Mouse (Mus musculus): ENCODE results near the gene Adgre5. TPM values are rescaled to one million over a fixed set of nuclear protein-coding genes. Genes with fewer than 3 reads are reported as not detected.

Adgre5 gene
- total RNA-seq, 2 experiments from 2014 or later: 63.7 to 64.8 TPM

DNA sequence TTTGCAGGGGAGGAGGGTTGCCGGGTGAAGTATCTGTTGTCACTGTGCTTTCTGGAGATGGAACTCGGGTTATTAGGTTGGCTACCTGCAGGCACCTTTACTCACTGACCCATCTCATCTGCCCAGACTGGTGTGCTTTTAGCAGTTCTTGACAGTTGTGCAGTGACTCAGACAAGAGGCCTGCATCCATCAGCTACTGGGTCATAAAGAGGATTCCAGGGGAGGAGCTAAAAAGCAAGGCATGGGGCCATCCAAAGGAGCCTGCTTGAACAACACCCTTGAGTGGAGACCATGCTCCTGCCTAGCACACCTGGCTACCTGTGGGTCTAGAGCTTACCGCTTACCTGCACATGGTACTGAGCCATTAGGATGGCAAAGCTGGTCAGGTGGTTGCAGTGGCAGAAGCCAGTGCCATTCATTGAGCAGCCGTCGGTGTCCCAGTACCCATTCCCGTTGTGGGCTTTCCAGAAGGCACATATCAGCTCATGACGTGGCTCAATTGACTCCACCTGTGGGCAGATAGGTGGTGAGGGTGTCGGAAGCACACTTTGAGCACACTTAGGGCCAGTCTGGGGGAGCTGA lies 15.5 kb downstream of the Adgre5 start:
- ATAC-seq (replicated peaks; ENCODE audit: low FRiP score, low TSS enrichment, poor library complexity, severe bottlenecking): no peak

DNA sequence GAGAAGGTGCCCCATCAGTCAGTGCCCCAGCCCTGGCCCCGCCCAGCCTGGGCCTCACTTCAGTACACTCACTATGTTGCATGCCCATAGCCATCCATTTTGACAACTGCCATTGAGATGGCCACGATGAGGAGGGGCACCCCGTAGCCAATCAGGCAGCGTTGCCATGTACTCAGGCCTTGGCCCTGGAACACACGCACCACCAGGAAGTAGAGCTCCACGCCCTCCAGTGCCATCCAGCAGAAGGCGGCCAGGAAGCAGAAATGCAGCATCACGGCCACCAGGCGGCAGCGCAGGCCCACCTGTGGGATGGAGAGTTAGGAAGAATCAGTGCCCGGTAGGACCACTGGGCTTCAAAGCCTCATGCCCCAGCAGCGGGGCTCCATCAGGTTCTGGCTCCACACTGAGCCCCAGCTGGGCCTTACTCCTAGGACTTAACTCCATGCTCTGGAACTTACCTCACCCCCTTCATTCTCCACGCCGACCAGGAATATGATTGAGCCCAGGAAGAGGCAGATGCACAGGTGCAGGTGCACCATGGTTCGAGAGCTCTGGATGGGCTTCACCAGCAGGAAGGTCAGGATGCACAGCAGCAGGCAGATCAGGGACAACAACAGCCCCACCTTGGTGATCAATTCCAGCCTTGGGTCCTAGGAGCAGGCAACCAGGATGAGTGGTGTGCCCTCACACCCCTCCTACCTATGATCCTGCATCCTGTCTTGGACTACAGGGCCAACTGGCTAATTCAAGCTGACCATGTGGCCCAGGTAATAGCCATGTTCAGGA lies 16.2 kb downstream of the Adgre5 start:
- peak; percentile 81 for ATAC-seq (replicated peaks; ENCODE audit: low FRiP score, low TSS enrichment, poor library complexity, severe bottlenecking)

DNA sequence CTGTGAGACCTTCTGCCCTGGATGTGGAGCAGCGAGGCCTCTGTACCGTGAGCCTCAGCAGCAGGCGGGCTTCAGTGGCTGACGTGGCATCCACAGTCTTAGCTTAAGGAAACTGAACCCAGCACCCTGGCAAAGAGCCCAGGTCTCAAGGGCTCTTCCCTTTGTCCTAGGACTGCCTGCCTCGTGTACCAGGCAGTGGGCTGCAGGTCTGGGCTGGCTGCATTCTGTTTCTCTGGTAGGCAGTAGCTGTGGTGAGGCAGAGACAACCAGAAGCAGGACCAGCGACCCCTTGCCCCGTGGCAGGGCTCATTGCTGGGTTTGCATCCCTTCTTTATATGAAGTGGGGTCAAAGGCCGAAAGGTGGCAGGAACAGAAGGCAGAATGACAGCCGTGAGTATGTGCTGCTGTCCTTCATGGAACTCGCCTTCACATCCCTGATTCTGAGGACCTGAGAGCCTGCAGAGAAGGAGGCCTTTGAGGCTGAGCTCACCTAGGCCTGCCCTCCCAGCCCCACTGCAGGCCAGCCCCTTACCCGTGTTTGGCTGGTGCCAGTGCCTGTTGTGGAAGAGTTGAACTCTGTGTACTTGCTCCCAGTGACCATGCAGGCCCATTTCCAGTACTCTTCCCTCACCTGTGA lies 17.6 kb downstream of the Adgre5 start:
- ATAC-seq (replicated peaks; ENCODE audit: low FRiP score, low TSS enrichment, poor library complexity, severe bottlenecking): no peak

DNA sequence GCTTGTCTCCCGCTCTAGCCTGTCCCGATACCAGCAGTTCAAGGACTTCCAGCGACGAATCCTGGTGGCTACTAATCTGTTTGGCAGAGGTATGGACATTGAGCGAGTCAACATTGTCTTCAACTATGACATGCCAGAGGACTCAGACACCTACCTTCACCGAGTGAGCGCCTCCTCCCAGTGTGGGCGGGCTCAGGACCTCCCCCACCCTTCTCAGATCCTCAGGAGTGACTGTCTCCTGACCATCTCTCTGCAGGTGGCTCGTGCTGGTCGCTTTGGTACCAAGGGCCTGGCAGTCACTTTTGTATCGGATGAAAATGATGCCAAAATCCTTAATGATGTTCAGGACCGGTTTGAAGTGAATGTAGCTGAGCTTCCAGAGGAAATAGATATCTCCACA lies 18.5 kb downstream of the Adgre5 start:
- ATAC-seq (replicated peaks; ENCODE audit: low FRiP score, low TSS enrichment, poor library complexity, severe bottlenecking): no peak

DNA sequence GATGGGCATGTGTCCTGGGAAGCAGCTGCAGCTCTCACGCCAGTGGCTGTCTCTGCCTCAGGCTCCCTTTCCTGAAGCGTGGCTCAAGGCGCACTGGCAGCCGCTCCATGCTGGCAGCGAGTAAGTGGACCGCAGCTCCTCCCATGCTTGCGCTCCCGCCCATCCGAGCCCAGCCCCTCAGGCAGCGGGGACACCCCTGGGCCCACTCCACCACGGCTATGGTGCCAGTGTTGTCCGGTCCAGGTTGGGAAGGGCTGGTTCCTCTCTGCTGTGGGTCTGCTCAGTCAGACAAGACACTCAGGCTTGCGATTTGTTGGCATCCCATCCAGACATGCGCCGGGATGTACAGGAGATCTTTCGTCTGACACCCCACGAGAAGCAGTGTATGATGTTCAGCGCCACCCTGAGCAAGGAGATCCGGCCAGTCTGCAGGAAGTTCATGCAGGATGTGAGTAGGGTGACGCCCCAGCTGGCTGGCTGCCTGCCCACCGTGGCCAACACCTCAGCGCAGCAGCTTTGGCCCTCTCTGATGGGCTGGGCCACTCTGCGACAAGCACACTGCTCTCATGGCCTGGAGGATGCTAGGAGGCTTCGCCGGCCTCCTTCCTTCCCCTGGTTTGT lies 19.6 kb downstream of the Adgre5 start:
- no peak for ATAC-seq (replicated peaks; ENCODE audit: low FRiP score, low TSS enrichment, poor library complexity, severe bottlenecking)

DNA sequence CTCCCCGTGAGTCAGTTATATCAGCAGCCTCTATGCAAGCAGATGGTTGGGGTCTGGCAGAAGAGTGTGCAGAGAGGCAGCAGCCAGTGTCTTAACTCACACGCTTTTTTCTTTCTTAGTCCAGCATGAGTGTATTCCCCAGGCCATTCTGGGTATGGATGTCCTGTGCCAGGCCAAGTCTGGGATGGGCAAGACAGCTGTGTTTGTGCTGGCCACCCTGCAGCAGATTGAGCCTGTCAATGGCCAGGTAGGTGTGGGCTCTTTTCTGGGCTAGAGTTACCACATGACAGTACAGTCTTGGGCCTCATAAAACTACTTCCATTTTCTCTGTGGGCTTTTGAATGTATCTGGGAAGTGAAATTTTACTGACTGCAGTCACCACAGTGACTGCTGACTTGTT lies 21.4 kb downstream of the Adgre5 start:
- no peak for ATAC-seq (replicated peaks; ENCODE audit: low FRiP score, low TSS enrichment, poor library complexity, severe bottlenecking)

DNA sequence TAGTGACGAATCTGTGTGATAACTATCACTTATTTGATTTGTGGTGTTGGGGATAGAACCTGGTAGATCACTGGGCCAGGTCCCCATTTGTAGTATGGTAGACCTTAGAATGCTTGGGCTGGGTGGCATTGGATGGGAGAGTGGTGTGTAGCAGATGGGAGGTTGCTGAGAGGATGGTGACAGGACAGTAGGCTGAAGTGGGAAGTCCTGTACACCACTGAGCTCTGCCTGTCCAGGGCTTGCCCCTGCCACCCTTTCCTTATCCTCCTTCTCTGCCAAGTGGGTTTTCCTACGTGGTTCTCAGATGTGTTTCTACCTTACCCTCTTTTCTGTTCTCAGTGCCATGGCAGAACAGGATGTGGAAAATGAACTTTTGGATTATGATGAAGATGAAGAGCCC lies 22.1 kb downstream of the Adgre5 start:
- no peak for ATAC-seq (replicated peaks; ENCODE audit: low FRiP score, low TSS enrichment, poor library complexity, severe bottlenecking)

DNA sequence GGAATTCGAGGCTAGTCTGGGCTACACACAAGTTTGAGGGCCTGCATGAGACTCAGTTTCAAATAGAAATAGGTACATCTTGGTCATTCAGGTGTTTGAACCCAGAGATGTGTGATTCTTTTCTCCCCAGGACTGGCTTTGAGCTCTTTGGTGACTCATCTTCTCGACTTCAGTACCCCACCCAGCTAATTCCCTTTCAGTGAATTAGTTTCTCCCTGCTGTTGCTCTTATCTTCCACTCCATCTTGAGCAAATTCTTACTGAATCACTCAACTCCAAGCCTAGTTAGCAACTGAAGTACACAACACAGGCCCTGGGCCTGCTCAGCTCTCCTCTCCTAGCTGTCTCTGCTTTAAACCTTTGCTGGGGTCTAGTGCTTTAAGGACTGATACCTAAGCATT lies 24.6 kb downstream of the Adgre5 start:
- no peak for ATAC-seq (replicated peaks; ENCODE audit: low FRiP score, low TSS enrichment, poor library complexity, severe bottlenecking)

DNA sequence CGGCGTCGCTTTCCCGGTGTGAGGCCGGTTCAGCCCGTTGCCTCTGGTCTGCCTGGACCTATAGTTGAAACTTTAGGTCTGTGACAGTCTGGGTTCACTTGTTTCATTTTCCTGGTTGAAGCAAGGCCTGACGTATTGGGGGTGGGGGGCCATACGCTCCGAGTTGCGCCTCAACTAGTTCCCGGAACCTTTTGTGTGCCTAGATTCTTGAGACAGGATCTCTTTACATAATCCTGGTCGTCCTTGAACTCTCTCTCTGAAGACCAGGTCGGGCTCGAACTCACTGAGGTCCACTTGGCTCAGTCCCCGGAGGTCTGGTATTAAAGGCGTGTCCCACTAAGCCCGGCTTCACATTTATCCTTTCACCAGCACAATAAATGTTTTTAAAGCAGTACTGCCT lies 25.4 kb downstream of the Adgre5 start:
- no peak for ATAC-seq (replicated peaks; ENCODE audit: low FRiP score, low TSS enrichment, poor library complexity, severe bottlenecking)

DNA sequence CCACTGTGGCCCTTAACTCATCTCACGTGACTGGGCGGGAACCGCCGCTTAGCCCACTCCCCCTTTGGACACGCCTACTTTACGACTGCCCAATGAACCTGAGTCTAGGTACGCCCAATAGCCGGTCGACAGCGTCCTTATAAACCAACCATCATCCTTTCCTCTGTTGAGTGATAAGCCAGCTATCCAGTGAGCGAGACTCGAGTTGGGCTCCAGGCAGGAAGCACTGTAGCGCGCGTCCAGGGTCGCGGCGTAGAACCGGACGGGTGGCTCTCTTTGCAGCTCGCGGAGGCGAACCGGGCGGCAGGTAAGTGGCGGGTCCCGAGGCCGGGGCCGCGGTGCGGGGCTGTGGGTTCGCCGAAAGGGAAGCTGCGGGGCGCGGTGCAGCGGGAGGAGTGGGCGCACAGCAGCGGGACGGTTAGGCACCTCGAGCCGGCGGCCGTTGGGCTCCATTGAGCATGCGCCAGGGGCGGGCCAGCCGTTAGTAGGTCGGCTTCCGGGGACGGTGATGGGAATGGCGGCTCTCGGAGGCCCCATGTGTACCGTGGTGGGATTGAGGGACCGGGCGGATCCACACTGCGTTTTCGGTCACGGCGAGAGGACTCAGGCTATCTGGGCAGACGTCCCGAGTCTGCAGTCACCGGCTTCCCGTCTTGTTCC lies 26.0 kb downstream of the Adgre5 start, which contains the start of gene Ddx39:
Ddx39 (plus strand) TSS at position 147 of the 660 bp plus-strand sequence.
- peak; percentile 97 for ATAC-seq (replicated peaks; ENCODE audit: low FRiP score, low TSS enrichment, poor library complexity, severe bottlenecking)

DNA sequence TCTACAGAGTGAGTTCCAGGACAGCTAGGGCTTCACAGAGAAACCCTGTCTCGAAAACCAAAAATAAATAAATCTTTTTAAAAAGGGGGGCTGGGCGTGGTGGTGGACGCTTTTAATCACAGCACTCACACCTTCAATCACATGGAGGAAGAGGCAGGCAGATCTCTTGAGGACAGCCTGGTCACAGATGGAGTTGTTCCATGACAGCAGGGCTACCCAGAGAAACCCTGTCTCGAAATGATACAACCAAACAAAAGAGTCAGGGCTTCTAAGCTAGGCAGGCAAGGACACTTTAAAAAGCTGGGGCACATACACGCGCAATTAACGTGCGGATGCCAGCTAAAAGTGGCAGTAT lies 26.5 kb downstream of the Adgre5 start:
- ATAC-seq (replicated peaks; ENCODE audit: low FRiP score, low TSS enrichment, poor library complexity, severe bottlenecking): no peak

DNA sequence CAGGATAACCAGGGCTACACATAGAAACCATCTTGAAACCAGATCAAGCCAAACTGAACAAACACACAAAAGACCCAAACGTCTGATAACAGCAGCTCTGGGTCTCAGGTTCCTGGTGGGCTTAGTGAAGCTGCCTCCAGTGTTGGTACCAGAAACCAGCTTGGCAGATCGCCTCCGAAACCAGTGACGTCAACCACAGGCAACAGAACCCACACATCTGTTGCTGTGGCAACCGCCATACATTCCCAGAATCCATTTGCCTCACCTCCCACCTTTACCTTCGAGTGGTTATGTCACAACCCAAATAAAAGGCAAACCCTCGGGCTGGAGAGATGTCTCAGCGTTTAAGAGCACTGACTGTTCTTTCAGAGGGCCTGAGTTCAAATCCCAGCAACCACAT lies 33.6 kb downstream of the Adgre5 start:
- no peak for ATAC-seq (replicated peaks; ENCODE audit: low FRiP score, low TSS enrichment, poor library complexity, severe bottlenecking)

DNA sequence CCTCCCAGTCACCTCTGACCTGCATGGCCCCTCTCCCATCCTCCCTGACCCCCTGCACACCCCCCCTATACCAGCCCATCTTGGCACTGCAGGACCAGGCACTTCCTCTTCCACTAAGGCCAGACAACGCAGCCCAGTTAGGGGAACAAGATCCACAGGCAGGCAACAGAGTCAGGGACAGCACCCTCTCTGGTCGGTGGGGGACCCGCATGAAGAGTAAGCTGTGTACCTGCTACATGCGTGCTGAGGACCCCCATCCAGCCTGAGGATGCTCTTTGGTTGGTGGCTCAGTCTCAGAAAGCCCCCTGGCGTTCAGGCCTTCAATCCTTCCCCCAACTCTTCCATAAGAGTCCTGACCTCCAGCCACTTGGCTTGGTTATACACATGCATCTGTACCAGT lies 34.7 kb downstream of the Adgre5 start:
- ATAC-seq (replicated peaks; ENCODE audit: low FRiP score, low TSS enrichment, poor library complexity, severe bottlenecking): no peak

DNA sequence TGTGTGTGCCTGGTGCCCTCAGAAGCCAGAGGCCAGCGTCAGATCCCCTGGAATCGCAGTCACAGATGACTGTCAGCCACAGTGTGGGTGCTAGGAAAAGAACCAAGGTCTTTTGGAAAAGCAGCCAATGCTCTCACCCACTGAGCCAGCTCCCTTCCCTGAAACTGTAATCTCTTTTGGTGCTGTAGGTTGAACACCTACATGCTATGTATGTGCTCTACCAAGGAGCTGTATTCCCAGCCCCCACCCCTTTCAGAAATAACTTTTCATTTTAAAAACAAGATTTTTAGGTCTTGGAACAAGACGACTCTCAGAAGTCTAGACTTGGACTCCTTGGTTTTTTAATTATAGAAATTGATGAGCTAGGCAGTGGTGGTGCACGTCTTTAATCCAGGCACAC lies 37.7 kb downstream of the Adgre5 start:
- no peak for ATAC-seq (replicated peaks; ENCODE audit: low FRiP score, low TSS enrichment, poor library complexity, severe bottlenecking)

DNA sequence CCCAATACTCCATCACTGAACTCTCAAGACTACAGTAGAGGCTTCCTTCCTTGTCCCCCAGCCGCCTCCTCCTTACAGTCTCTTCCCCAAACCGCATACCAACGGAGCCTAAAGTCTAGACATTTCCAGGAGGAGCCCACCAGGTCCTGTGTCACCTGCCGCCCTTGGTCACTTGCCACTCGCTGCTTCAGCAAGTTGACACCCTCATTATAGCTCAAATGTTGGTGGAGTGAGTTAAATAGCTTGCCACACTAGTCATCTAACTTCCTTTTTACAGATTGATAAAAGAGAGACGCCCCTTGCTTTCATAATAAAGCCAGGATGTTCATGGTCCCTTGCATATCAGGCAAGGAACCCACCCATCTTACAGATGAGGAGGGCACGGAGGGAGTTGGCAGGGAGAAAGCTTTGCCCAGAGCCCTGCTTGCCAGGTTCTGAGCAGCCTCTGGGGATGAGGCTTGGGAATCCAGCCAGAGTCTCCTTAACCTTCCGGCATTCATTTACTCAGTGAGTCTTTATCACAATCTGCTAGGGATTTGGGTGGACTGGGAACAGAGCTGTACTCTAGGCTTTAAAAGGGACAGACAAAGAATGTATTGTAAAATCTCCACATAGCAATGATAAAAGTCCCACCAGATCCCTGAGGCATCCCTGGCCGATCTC lies 40.6 kb downstream of the Adgre5 start:
- no peak for ATAC-seq (replicated peaks; ENCODE audit: low FRiP score, low TSS enrichment, poor library complexity, severe bottlenecking)

DNA sequence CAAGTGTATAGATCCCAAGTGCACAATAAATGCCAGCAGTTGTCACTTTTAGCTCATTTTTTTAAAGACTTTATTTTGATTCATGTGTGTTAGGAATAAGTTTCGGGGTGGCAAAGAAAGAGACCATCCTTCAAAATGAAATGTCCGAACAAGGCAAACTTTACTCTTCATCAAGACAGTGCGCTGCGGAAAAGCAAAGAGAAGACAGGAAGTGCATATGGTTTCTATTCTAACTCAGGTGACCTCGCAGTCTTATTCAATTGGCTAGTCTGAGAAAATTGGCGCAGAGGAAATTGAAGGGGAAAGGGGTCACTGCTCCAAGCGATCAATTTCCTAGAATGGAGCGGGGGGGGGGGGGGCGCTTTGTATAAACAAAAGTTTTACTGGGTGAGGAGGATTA lies 41.6 kb downstream of the Adgre5 start:
- ATAC-seq (replicated peaks; ENCODE audit: low FRiP score, low TSS enrichment, poor library complexity, severe bottlenecking): no peak

DNA sequence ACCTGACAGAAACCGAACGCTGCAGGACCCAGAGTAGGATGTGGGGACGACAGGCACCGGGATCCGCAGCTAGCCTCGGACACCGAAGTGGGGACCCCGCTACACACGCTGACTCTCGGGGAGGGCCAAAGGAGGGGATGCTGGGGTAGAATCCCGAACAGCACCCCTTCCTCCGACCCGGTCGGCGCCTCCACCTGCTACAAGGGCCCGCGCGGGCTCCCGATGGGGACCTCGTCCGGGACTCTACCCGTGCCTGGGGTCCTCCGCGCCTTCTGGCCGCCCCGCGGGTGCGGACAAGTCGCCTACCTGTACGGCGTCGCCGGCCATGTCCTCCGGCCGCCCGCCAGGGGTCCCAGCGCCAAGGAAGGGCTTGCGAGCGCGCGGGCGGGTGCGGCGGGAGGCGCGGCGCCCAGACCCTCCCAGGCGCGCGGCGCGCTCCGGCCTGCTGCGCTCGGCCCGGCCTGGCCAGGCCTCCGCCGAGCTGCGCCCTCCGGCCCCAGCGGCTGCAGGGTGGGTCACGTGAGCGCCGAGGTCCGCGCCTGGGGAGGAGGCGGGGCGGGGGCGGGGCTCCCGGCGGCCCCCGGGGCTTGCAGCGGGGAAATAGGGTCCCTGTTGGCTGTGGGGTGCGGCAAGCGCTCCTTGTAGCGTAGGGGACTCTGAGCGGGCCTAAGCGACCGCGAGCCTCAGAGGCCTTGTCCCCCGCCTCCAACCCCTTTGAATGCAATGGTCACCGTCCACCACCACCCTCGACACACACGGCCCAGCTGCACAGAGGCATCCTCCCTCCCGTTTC lies 42.3 kb downstream of the Adgre5 start, which contains the start of gene Pkn1:
Pkn1 (minus strand) TSS at position 519 of the 793 bp plus-strand sequence.
- ATAC-seq (replicated peaks; ENCODE audit: low FRiP score, low TSS enrichment, poor library complexity, severe bottlenecking): peak; percentile 40

DNA sequence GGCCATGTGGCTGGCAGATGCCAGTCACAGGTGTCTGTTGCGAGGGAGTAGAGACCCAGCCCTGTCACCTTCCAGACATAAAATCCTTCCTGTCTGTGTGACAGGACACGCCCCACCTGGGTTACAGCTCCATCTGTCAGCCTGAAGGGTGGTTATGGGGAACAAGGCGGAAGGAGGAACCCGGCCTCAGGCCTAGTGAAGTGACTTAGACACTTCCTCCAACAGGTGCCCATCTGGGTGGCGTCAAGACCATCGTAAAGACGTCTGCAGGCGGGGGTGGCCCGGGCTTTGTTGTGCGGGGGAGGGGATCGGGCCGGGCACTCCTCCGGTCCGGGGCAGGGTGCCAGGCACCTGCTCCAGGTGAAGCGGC lies 42.9 kb downstream of the Adgre5 start:
- peak; percentile 61 for ATAC-seq (replicated peaks; ENCODE audit: low FRiP score, low TSS enrichment, poor library complexity, severe bottlenecking)

All from megakaryocyte-erythroid progenitor cell, adult 5-6 weeks (primary cell).